Mouse (Mus musculus): ENCODE data around the gene Cdhr3.
"Not testable (repeated sequence)": the region's sequence is repeated elsewhere in the genome, so short reads cannot be mapped to it uniquely, and the experiment has no call there.

The Cdhr3 gene

GRCm38 (mm10) chr12:33083362-33083761 is 9.3 kb downstream of the Cdhr3 start:
- in situ Hi-C loops (cut with MboI, MseI), result no loop called here

GRCm38 (mm10) chr12:33076309-33076708 is 16.4 kb downstream of the Cdhr3 start:
- in situ Hi-C loops (cut with MboI, MseI), result no loop called here

GRCm38 (mm10) chr12:33071901-33072672 is 20.6 kb downstream of the Cdhr3 start:
- in situ Hi-C loops (cut with MboI, MseI), result no loop called here

- in situ Hi-C loops (cut with MboI, MseI), result no loop called here
Observed at GRCm38 (mm10) chr12:33068977-33069376, 23.7 kb downstream of the Cdhr3 start.

- in situ Hi-C loops (cut with MboI, MseI), result no loop called here
Observed at GRCm38 (mm10) chr12:33066355-33066754, 26.3 kb downstream of the Cdhr3 start.

- in situ Hi-C loops (cut with MboI, MseI), result no loop called here
Observed at GRCm38 (mm10) chr12:33065162-33065561, 27.5 kb downstream of the Cdhr3 start.

GRCm38 (mm10) chr12:33064266-33064665 is 28.4 kb downstream of the Cdhr3 start:
- in situ Hi-C loops (cut with MboI, MseI), result no loop called here

- in situ Hi-C loops (cut with MboI, MseI), result no loop called here
Observed at GRCm38 (mm10) chr12:33063250-33063649, 29.4 kb downstream of the Cdhr3 start.

- in situ Hi-C loops (cut with MboI, MseI), result not testable (repeated sequence)
Observed at GRCm38 (mm10) chr12:33062379-33062778, 30.3 kb downstream of the Cdhr3 start.

- in situ Hi-C loops (cut with MboI, MseI), result no loop called here
Observed at GRCm38 (mm10) chr12:33061651-33062050, 31.0 kb downstream of the Cdhr3 start.

GRCm38 (mm10) chr12:33057231-33058048 is 35.2 kb downstream of the Cdhr3 start:
- in situ Hi-C loops (cut with MboI, MseI), result no loop called here

GRCm38 (mm10) chr12:33056574-33056973 is 36.1 kb downstream of the Cdhr3 start:
- in situ Hi-C loops (cut with MboI, MseI), result no loop called here

GRCm38 (mm10) chr12:33056074-33056473 is 36.6 kb downstream of the Cdhr3 start:
- in situ Hi-C loops (cut with MboI, MseI), result no loop called here

- in situ Hi-C loops (cut with MboI, MseI), result no loop called here
Observed at GRCm38 (mm10) chr12:33053746-33054145, 38.9 kb downstream of the Cdhr3 start.

- in situ Hi-C loops (cut with MboI, MseI), result no loop called here
Observed at GRCm38 (mm10) chr12:33053311-33053710, 39.4 kb downstream of the Cdhr3 start.

GRCm38 (mm10) chr12:33048391-33048790 is 44.3 kb downstream of the Cdhr3 start:
- in situ Hi-C loops (cut with MboI, MseI), result no loop called here

GRCm38 (mm10) chr12:33046434-33046833 is 46.2 kb downstream of the Cdhr3 start:
- in situ Hi-C loops (cut with MboI, MseI), result no loop called here

GRCm38 (mm10) chr12:33045533-33046361 is 46.9 kb downstream of the Cdhr3 start:
- in situ Hi-C loops (cut with MboI, MseI), result no loop called here

GRCm38 (mm10) chr12:33041476-33041875 is 51.2 kb downstream of the Cdhr3 start:
- in situ Hi-C loops (cut with MboI, MseI), result no loop called here

GRCm38 (mm10) chr12:33040811-33041210 is 51.9 kb downstream of the Cdhr3 start:
- in situ Hi-C loops (cut with MboI, MseI), result no loop called here

- in situ Hi-C loops (cut with MboI, MseI), result no loop called here
Observed at GRCm38 (mm10) chr12:33038676-33039075, 54.0 kb downstream of the Cdhr3 start.

Measured in T-helper 1 cell (primary cell).